Mouse (Mus musculus): ENCODE measurements around the gene Tmem123.

Gene Tmem123

DNA sequence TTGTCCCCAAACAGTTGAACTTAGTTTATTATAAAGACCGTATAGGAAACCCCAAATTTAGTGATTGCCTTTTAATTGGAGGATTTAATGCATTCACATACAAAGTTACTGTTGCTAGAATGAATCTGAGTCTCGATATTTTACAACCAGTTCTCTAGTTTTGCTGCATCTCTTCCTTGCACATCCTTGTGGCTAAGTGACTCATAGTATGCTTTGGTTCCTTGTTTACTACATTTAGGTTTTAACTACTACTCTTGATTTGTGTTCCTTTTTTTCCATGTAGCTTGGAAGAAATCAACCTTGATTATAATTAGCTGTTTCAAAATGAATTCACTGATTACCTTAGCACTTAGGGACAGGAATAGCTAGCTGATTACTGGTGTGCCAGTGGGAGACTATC lies 11.2 kb downstream of the Tmem123 start:
- DNase-seq (ENCODE audit: low spot score in 2 of 2): no peak

DNA sequence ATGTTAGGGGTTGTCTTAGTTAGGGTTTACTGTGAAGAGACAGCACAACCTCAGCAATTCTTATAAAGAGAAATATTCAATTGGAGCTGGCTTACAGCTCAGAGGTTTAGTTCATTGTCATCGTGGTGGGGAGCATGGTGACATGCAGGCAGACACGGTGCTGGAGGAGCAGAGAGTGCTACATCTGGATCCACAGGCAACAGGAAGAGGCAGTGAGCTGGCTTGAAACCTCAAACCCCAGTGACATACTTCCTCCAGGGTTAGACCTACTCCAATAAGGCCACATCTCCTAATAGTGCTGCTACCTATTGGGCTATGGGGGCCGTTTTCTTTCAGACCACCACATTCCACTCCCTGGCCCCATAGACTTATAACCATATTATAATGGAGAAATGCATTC lies 12.1 kb downstream of the Tmem123 start:
- no peak for DNase-seq (ENCODE audit: low spot score in 2 of 2)

DNA sequence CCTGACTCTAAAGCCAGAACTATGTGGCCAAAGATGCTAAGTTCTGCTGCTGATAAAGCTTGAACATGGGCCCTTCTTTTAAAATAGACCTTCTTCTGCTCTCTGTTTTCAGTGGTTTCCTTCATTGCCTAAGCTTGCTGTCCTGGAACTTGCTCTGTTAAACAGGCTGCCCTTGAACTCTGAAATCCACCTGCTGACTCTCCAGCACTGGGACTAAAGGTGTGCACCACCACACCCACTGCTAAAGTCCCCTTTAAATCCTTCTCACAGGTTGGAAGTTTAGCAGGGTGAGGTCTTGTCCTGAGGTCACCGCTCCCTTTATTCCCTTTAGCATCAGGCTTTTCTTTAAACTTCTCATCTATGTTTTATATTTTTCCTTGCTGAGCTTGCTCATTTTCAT lies 13.1 kb downstream of the Tmem123 start:
- no peak for DNase-seq (ENCODE audit: low spot score in 2 of 2)

DNA sequence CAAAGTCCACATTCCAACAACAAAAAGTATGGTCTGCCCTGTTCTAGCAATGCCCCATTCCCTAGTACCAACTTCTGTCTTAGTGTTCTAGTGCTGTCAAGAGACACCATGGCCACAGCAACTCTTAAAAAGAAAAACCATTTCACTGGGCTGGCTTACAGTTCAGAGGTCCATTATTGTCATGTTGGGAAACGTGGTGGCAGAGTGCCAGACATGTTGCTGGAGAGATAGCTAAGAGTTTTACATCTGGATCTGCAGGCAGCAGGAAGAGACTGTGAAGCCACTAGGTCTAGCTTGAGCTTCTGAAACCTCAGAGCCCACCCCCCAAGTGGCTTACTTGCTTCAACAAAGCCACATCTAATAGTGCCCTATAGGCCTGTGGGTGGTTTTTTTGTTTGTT lies 13.8 kb downstream of the Tmem123 start:
- no peak for DNase-seq (ENCODE audit: low spot score in 2 of 2)

DNA sequence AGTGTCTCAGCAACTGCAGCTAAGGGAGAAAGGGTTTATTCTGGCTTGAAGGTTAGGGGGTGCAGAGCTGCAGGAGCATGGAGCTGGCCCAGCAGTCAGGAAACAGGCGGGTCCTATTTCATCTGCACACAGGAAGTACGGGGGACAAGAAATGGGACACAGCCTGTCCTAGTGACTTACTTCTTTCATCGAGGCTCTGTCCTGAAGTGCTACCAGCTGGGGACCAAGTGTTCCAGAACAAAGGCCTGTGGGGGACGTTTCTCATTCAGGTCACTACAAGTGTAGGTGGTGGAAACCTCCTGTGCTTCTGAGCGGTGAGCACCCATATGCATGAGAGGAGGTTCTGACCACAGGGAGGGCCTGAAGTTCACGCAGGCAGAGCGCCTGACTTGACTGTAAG lies 14.9 kb downstream of the Tmem123 start:
- no peak for DNase-seq (ENCODE audit: low spot score in 2 of 2)

DNA sequence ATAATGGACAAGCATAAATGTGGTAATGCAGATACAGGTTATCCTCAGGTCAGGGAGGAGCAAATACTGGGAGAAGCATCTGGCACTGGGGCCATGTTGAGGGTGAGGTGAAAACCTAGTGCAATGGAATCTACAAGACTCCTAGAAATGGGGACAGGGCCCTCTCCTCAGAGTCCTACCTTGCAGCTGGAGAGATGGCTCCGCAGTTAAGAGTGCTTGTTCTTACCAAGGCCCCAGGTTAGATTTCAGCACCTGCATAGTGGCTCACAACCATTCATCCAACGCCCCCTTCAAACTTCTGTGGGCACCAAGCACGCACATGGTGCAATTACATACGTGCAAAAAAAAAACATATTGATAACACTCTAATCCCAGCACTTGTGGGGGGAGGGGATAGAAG lies 15.9 kb downstream of the Tmem123 start:
- DNase-seq (ENCODE audit: low spot score in 2 of 2): no peak

DNA sequence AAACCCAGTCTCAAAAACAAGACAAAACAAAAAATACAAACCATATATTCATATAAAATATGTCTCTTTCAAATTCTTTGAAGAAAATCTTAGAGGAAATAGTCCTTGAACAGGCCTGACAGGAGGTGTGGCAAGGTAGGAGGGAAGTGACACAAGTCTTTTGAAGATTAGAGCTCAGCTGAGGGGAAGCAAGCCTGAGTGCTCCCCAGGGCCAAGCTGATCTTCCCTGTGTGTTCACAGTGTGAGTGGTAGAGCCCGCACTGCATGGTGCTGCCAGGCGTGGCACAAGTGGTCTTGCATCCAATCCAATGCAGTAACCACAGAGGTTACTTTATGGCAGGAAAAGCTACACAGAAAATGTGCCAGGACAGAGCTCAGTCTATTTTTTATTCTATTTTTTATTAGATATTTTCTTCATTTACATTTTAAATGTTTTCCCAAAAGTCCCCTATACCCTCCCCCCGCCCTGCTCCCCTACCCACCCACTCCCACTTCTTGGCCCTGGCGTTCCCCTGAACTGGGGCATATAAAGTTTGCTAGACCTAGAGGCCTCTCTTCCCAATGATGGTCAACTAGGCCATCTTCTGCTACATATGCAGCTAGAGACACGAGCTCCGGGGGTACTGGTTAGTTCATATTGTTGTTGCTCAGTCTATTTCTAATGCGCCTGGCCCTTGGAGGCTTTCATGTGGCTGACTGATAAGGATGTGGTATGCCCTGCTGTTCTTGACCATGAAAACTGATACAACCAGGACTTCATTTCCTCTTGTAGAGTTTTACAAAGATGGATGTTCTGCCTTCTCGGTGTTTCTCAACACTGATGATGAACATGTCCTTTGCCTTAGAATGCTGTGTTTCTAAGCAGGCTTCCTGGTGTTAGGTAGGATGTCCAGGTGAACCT lies 16.7 kb downstream of the Tmem123 start:
- DNase-seq (ENCODE audit: low spot score in 2 of 2): no peak

DNA sequence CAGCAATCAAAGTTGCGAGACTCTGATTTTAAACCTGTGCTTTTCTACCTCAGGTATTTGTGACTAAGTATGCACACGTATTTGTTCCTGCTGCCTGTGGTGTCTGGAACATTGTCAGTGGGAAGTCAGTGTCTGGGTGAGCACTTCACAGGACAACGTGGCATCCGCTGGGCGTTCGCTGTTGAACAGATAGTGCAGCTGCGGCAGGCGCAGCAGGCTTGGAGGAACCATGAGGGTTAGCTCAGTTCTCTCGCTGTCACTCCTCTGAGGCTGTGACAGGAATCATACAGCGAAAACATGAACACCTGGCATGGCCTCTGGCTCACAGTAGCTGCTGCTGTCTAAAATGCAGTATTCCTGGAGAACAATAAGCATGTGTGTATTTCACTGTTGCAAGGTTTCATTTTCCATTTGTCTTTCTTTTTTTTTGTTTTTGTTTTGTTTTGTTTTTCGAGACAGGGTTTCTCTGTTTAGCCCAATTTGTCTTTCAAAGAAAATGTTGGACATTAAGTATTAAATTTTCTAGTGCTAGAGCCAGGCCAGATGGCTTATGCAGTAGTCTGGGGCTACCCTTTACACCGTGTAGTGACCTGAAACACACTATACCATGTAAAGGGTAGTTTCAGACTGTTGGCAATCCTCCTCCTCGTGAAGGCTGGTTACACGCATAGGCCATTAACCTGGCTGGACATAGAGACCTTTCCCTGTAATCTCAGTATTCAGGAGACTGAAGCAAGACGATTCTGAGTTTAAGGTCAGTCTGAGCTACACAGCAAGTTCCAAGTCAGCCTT lies 20.2 kb downstream of the Tmem123 start:
- no peak for DNase-seq (ENCODE audit: low spot score in 2 of 2)

DNA sequence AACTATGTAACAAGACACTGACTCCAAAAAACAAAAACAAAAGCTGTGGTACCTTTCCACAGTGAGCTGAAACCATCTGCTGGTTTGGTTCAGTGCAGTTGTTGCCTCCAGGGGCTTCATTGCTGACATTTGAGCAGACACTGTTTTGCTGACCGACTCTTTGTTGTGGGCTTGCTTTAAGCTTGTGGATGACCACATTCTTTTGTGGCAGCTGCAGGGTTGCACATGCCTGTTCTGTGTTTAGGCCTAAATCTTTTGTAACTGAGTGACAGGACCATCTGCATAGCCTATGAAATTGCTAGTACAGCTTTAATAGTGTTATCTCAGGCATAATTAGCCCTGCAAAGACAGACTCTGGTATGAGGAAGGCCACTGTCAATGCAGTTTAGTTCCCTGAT lies 20.8 kb downstream of the Tmem123 start:
- no peak for DNase-seq (ENCODE audit: low spot score in 2 of 2)

DNA sequence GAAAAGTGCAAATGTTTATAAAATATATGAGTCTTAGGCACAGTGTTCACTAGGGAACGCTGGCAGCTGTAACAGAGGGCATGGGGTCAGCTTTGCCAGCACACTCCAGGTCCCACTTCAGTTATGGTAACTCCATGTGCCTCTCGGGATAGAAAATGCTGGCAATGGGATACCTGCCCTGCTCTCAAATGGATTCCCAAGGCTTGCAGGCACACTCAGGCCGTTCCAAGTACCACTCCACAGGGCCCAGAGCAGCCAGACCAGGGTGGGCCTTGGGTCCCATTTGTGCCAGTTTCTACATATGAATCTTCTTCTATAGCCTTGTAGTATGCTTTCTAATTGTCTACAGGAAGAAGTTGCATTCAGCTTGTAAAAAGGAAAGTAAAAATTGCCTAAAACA lies 21.6 kb downstream of the Tmem123 start:
- no peak for DNase-seq (ENCODE audit: low spot score in 2 of 2)

DNA sequence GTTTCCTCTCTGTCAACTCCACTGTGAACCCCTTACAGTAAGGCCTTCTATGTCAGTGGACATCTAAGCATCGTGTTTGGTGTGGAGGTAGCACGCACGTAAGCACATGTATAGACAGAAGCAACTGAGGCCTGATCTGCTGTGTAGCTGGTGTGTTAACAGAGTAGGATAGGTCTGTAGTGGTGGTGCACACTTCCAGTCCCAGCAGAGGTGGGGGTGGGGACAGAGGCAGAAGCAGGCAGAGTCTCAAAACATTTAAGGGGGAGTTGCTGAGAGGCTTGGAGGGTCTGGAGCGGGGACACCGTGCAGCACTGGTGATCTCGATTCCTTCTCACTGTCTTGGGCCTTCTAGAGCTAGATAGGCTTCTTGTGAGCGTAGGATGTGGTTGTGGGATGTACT lies 22.2 kb downstream of the Tmem123 start:
- DNase-seq (ENCODE audit: low spot score in 2 of 2): no peak

DNA sequence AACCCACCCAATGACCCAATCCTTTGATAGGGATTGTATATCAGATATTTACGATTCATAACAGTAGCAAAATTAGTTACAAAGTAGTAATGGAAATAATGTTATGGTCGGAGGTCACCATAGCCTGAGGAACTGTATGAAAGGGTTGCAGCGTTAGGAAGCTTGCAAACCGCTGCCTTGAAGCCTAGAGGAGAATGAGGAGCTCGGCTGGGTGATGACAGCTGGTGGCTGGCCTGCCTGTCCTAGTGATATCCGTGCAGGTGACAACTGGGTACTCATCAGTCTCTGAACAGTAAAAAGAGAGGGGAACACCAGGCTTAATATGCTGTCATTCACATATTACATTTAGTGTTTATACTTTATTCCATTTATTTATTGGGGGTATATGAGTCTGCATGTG lies 24.6 kb downstream of the Tmem123 start:
- DNase-seq (ENCODE audit: low spot score in 2 of 2): no peak

DNA sequence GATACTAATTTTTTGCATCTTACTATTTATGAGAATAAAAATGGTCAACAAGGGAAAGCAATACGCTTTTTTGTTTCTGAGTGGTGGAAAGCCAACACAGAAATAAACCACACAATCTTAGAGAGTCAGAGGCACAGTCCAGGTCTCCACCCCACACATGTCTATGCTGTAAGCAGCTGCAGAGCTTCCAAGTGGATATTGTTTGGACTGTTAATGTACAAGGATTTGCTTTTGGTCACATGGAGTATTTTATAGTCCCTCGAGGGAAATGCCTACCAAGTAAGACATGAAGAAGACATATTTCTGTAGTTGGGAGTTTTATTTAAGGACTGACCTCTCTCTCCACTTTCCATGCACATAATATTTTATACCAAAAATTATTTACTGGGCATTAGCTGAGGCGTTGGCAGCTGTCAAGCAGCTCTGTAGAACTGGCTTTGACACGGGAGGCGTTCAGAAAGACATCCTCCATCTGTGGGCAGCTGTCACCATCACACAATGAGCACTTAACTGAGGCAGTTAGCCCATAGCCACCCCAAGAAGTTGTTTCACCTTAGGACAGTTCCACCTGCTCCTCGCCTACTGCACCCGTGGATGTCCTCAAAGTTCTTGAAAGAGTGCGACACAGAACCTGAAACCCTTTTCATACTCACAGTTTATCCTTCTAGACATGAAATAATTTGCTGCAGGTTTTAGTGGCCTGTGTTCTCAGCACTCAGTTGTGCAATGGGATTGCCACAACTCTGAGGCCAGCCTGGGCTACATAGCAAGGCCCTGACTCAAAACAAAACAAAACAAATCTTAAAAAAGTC lies 26.1 kb downstream of the Tmem123 start:
- no peak for DNase-seq (ENCODE audit: low spot score in 2 of 2)

DNA sequence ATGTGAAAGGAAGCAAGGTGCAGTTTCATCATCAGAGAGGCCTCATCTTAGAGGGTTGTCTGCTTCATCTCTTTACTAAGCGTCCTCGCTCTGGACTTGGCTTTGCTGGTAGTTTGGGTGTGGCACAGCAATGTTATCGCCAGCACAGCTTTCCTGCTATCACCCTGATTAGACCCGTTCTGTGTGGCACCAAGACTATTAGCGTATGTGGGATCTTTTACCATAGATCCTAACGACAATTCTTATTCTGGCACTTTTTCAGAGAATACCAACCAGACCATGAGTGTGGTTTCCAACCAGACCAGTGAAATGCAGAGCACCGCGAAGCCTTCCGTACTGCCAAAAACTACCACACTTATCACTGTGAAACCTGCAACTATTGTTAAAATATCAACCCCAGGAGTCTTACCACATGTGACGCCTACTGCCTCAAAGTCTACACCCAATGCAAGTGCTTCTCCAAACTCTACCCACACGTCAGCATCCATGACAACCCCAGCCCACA lies 26.8 kb downstream of the Tmem123 start:
- no peak for DNase-seq (ENCODE audit: low spot score in 2 of 2)

DNA sequence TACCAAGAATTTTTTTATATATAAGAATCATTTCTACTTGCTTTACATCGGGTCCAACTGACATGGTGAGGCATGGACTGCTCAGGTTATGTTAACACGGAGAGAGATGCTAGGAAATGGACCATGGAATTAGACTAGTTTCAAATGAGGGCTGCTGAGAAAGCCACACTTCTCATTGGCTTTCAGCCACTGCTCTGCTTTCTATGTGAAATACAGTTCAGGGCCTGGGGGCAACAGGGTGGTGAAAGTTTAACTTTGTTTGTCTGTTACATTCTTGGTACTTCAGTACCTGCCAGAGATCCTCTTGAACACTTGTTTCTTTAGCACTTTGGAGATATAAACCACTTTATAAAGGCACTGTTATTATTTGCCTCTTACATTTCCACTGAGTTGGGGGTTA lies 29.7 kb downstream of the Tmem123 start:
- no peak for DNase-seq (ENCODE audit: low spot score in 2 of 2)

DNA sequence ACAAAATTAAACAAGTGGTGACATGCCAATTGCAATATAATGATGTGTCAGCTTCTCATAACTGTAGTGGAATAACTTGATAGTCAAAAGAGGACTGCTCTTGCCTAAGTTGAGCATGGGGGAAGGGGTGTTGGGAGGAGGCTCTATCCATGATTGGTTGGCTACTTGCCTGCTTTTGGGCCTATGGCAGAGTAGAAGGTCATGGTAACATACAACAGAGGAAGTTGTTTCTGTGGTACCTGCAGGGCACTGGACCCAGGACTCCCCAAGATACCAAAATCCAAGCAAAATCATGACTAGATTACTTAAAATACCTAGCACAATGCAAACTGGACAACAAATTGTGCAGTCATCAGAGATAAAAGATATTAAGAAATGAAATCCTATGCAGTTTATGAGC lies 31.7 kb downstream of the Tmem123 start:
- no peak for DNase-seq (ENCODE audit: low spot score in 2 of 2)

DNA sequence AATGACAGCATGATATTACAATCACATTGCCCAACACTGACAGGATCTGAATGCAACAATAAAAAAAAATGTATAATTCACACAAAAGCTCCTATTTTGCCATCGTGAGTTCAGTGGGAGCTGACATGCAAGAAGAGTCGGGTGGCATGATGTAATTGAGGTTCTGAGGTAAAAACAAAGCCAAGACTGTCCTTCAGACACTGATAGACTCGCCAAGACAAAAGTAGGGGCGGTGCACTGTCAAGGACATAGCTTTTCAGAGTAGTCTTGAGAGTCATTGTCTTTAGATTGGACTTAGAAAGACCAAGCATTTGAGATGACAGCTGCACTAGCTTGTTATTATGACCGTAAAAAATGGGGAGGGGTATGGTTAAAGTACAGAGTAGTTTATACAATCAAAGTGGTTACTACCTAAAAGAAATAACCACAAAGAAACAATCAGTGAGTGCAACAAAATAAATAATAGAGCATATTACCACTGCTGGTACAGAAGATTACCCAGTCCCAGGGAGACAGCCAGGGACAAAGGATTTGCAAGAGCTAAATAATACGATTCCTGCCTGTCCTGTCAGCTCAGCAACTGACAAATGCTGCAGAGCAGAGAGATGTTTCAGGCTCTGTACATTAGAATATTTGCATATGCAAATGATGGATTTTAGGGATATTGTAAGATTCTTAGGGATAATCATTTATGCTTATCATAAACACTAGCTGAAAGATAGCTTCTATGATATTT lies 32.5 kb downstream of the Tmem123 start:
- no peak for DNase-seq (ENCODE audit: low spot score in 2 of 2)

DNA sequence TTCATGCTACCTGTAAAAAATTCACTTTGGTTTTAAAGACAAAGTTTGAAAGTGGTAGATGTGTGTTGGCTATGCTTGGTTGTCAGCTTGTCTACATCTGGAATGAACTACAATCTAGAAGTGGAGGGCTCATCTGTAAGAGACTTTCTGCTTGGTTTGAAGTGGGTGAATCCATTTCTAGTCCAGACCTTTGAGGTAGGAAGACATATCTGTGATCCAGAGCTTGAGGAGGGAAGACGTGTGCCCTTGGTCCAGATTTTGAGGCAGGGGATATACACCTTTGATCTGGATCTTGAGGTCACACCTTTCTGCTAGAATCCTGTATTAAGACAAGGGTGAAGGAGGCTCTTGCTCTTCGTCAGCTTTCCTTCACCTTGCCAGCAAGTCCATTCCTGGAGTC lies 33.7 kb downstream of the Tmem123 start:
- no peak for DNase-seq (ENCODE audit: low spot score in 2 of 2)

DNA sequence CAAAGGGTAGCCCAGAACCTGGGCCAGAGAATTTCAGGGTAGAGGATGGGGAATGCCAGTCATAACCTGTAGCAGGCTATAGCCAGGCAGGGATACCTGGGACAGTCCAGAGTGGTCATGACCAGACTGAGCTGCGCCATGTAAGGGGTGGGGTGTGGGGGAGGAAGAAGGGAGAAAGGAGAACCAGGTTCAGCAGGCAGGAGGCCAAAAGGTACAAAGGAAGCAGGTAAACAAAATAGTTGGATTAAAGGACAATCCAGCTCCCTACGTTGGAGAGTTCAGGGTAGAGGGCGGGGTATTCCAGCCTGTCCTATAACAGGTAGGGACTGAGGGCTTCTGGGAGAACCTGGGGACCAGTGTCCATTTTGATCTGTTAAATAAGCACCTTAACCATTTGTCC lies 34.7 kb downstream of the Tmem123 start:
- DNase-seq (ENCODE audit: low spot score in 2 of 2): no peak

DNA sequence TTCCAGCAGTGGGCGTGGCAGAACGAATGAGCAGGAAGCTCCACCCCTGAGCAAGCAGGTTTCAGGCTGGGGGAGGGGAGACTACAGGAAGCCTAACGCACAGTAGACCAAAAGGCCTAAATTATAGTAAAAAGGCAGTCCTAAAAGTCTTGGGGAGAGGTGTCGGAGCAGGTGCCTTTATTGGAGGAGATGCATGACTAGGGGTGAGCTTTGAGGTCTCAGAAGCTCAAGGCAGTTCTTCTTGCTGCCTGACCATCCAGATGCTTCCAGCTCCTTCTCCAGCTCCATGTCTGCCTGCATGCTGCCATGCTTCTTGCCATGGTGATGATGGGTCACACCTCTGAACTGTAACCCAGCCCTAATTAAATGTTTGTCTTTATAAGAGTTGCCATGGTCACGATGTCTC lies 41.3 kb downstream of the Tmem123 start:
- no peak for DNase-seq (ENCODE audit: low spot score in 2 of 2)

DNA sequence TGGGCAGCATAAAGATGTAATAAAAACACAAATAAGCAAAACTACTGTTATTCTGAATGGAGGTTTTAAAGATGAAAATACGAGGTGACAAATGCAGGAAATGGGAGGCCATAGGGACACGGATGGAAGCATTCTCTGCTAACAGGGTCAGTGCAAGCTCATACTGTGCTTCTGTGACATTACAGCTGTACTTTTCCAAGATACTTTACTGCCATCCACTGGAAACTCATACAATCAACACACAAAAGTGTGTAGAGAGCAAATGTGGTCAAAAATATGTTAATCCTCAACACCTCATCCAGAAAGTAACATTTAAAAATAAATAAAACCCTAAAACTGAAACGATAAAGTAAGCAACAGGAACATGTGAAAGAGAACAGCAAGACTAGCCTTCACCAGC lies 58.9 kb downstream of the Tmem123 start:
- DNase-seq (ENCODE audit: low spot score in 2 of 2): no peak
